Mouse (Mus musculus) urinary bladder, postnatal 10 days (tissue): Measurements from ENCODE around the gene Wnt16.

Source experiments
- DNase-seq: peaks from one replicate; pipeline ENCODE4 v3.0.0; 2022; ENCODE audit warnings: low spot score

Wnt16 gene

GRCm38 (mm10) chr6:22326289-22326688, 38.3 kb downstream of the Wnt16 start:
- no peak for DNase-seq

- no peak for DNase-seq
These were observed 39.1 kb downstream of the Wnt16 start for GRCm38 (mm10) chr6:22327091-22327490.

GRCm38 (mm10) chr6:22327931-22328330, 39.9 kb downstream of the Wnt16 start:
- DNase-seq: no peak

GRCm38 (mm10) chr6:22330169-22330960, 42.3 kb downstream of the Wnt16 start:
- DNase-seq: no peak

DNA sequence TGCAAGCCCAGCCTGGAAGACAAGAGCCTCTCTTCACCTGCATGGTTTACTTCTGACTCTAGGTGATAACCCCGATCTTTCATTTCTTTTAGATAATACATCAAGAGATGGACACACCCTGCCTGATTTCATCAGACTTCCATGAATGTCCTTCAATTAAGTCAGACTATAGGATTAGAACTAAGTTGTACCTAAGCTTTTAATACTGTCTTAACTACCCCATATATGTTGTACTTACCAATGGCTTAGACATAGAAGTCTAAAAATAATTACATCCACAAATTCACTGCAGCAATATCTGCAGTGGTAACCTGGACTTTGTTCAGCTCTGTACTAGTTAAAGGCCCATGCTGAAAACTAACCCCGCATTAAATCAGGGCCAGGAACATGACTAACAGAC, 44.5 kb downstream of the Wnt16 start:
- no peak for DNase-seq

GRCm38 (mm10) chr6:22339763-22340542, 51.9 kb downstream of the Wnt16 start:
- DNase-seq: no peak

- no peak for DNase-seq
These were observed 52.8 kb downstream of the Wnt16 start for GRCm38 (mm10) chr6:22340779-22341178.

DNA sequence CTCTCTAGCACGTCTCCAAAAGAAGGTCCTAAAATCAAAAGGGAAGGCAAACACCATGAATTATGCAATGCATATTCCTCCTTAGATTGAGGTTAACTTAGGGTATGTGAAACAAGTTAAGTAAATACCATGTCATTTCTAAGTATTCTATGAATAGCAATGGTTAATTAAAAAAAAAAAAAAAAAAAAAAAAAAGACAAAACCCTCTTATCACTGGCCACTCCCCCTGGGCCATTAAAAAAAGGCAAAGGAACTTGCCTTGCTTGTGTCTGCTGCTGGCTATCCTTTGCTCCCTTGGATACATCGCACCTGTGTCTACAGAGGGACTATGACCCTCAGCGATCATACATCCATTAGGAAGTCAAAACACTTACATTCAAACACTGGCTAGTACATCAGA, 55.3 kb downstream of the Wnt16 start:
- no peak for DNase-seq

GRCm38 (mm10) chr6:22343706-22344105, 55.7 kb downstream of the Wnt16 start:
- no peak for DNase-seq

- DNase-seq: no peak
These were observed 56.4 kb downstream of the Wnt16 start for GRCm38 (mm10) chr6:22344443-22344842.

DNA sequence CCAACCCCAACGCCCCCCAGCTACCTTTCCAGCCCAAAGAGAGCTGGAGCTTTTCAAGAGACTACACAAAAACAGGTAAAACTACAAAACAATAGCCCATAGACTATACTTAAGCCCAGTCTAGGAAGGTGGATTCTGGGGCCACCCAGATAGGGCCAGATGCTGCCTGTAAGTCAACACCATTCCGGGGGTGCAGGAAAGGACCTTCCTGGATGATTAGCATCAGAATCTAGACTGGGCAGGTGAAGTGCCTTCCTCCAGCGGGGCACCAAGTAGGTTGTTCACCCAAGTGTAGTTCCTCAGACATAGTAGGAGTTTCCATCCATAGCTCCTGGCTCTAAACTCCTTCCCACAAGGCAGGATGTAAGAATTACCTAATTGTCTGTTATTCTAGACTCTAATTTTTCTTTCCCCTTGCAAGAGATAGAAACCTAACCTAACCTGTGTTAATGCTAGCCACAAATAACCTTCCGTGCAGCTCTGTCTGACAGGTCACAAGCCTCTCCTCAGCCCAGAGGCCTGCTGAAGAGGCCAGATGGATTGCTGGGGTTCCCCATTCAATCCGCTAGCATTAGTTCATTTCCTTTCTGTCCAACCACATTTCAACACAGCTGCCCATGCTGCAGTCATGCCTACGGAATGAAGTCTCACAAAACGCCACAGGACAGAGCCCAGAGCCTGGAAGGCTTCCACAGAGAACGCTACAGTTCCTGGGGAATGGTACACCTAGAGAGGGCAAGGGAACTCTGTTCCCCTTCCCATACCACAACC, 59.3 kb downstream of the Wnt16 start:
- no peak for DNase-seq
